Mouse (Mus musculus) erythroblast, embryonic 14.5 days (primary cell): ENCODE results near the gene Xpo6.

Experiments used
- GATA1 ChIP-seq: IDR thresholded peaks from 2 replicates; pipeline ENCODE4 v1.6.1; 2012; ENCODE audit warnings: low read length, inconsistent platforms, mixed read lengths
- TAL1 ChIP-seq: IDR thresholded peaks from 3 replicates; pipeline ENCODE4 v1.6.1; 2012; ENCODE audit warnings: low read length, inconsistent platforms, mixed read lengths

GRCm38 (mm10) chr7:126181487-126181886 lies 18.8 kb downstream of the Xpo6 start:
- TF ChIP-seq GATA1 (no peak), TAL1 (no peak)
